Mouse (Mus musculus) lung, adult 2 months (tissue): ENCODE results near the gene Cetn3. TPM values are rescaled to one million over a fixed set of nuclear protein-coding genes. Genes with fewer than 3 reads are reported as not detected.

ENCODE experiments used
- DNase-seq: peaks from one replicate; pipeline ENCODE4 v3.0.0; 2022
- H3K4me1 ChIP-seq: fragments of 200-500 bp; 2 replicates; pipeline ENCODE4 v1.6.1; 2011; ENCODE audit warnings: low read length; ENCODE audit not compliant: control insufficient read depth, insufficient read depth
- H3K4me3 ChIP-seq: fragments of 200-500 bp; replicated peaks from 2 replicates; pipeline ENCODE3; 2011; ENCODE audit warnings: low read depth, mild to moderate bottlenecking, control low read depth, low read length; ENCODE audit errors: extremely low read depth
- CTCF ChIP-seq: fragments of 200-500 bp; IDR thresholded peaks from 2 replicates; pipeline ENCODE4 v1.5.1; 2011; ENCODE audit warnings: mild to moderate bottlenecking, low read length, control low read depth; ENCODE audit not compliant: insufficient read depth
- POLR2A ChIP-seq: fragments of 200-500 bp; IDR thresholded peaks from 2 replicates; pipeline ENCODE4 v1.6.1; 2011; ENCODE audit warnings: low read depth, mild to moderate bottlenecking, control low read depth, low read length, borderline replicate concordance; ENCODE audit errors: extremely low read depth
- WGBS: fragments of 180-500 bp; shearing (Covaris S2); methylation state at CpG from one replicate; pipeline ENCODE4 v1.1.7; 2018; 5-methylcytosine and 5-hydroxymethylcytosine counted together
- polyA plus RNA-seq: library from polyadenylated mRNA; depleted of rRNA; stranded (reverse); fragments of >200 nt; gene quantifications from 2 replicates; pipeline ENCODE4 v1.2.3, GENCODE M21; 2012

Cetn3 gene
- polyA plus RNA-seq, 1 experiment, result 8.8 TPM

GRCm38 (mm10) chr13:81761566-81762186 is 21.2 kb upstream of the Cetn3 start:
- Histone ChIP-seq H3K4me3 (no peak overlapping the region), H3K4me1 (peaks cover 2% of the 10 kb centered on the region; the same call in 1 of the 2 replicates)
- TF ChIP-seq POLR2A (no peak), CTCF (0 out of 2 replicates have a peak, but pooled peaks have one; percentile 28)
- DNase-seq, result no peak
- 30% methylated on average over 14 of the region's 14 CpGs for WGBS

DNA sequence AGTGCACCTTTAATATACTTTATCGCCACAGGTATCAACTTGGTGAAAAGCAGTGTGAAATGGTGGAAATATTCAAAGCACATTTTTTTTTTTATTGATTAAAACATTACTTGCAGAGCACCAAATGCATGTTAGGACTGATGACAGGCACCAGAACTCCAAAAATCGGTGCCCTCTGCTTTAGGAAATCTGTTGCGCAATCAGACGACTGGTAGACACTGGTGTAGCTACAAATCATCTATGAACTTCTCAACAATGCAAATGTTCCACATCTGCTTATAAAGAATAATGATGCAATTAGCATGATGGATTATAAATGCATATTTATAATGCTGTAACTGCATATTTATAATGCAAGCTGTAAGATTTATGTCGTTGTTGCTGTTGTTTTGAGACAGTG is 18.7 kb upstream of the Cetn3 start:
- WGBS, result 68% methylated on average over 5 of the region's 5 CpGs

DNA sequence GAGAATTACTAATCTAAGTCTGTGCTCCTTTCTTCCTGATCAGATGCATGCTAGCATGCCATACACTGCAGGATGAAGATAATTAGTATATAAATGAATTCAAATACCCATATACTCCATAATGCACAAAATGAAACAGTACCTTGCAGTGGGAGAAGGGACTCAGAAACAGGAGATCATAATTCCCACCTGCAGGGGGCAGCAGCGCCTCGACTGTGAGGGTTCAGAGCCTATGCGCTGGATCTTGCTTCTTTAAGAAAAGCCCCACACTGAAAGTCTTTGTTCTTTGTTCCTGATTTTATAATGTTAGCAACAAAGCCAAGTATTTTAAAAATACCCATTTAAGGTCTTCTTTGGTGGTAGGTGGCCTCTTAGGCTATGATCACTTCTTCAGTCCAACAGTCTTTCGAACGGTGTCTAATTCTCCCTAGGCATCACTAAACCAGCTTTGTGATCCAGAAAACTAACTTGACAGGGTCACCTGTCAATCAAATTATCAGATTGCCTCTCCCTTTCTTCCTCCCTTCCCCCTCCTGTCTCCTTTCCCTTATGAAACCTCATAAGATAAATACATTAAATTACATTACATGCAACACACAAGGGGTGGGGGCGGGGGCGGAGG is 15.7 kb upstream of the Cetn3 start:
- Histone ChIP-seq H3K4me3 (no peak overlapping the region), H3K4me1 (no peaks in the 10 kb centered on the region)
- WGBS, result 82% methylated on average over 7 of the region's 7 CpGs
- peak; percentile 64 for DNase-seq
- TF ChIP-seq POLR2A, result no peak
- TF ChIP-seq CTCF, result peak; percentile 82

More for the DNA sequence above, 18.7 kb upstream of the Cetn3 start:
- TF ChIP-seq POLR2A (no peak), CTCF (no peak)
- H3K4me3 ChIP-seq, result no peak overlapping the region
- no peaks in the 10 kb centered on the region for H3K4me1 ChIP-seq
- no peak for DNase-seq

- DNase-seq, result no peak
- no peaks in the 10 kb centered on the region for H3K4me1 ChIP-seq
- no peak overlapping the region for H3K4me3 ChIP-seq
- WGBS, result 76% methylated on average over 3 of the region's 3 CpGs
- TF ChIP-seq POLR2A (no peak), CTCF (no peak)
Measured at GRCm38 (mm10) chr13:81776217-81776616, 6.7 kb upstream of the Cetn3 start.

- DNase-seq, result no peak
- TF ChIP-seq POLR2A, result no peak
- TF ChIP-seq CTCF, result no peak
- Histone ChIP-seq H3K4me3 (peak overlapping the region; percentile 80), H3K4me1 (peaks cover 5% of the 10 kb centered on the region)
- 25% methylated on average over 9 of the region's 9 CpGs for WGBS
Measured at GRCm38 (mm10) chr13:81782475-81782874, 402 bp upstream of the Cetn3 start.

GRCm38 (mm10) chr13:81783405-81784342 is 797 bp downstream of the Cetn3 start:
- Histone ChIP-seq H3K4me1 (peaks cover 5% of the 10 kb centered on the region), H3K4me3 (peak overlapping the region; percentile 99)
- 1% methylated on average over 62 of the region's 62 CpGs for WGBS
- TF ChIP-seq POLR2A (peak; percentile 87), CTCF (no peak)
- DNase-seq, result peak; percentile 96

DNA sequence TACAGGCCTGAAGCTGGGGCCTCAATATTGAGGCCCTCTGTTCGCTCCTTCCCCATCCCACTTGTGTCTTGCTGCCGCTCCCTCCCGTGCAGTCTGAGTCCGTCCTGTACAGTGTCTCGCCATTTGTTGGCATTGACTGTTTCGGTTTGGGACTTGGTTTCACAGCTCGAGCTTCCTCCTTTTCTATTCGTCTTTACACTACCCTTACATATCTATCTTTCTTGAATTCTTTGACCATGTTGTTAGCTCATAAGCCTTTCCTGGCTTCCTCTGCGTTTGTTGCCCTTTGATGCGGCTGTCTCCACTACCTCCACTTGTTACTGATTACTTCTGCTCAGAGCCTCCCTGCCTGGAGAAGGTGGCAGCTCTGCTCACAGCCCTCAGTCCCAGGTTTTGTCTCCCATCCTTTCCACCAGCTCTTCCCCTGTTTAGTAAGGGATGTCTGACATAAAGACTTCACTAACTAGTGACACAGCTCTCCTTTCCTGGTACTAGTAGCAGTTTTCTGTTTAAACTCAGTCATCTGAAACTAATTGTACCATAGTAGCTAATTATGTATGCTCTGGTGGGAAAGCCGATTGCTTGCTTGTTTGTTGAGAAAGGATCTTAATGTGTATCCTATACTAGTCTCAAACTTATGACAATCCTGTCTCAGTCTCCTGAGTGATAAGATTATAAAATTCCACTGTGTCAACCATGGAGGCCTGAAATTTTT is 3.0 kb downstream of the Cetn3 start:
- TF ChIP-seq CTCF (no peak), POLR2A (no peak)
- Histone ChIP-seq H3K4me1 (peaks cover 5% of the 10 kb centered on the region), H3K4me3 (no peak overlapping the region)
- 81% methylated on average over 11 of the region's 11 CpGs for WGBS
- DNase-seq, result no peak

GRCm38 (mm10) chr13:81790160-81790559 is 7.3 kb downstream of the Cetn3 start:
- TF ChIP-seq POLR2A (no peak), CTCF (no peak)
- 94% methylated on average over 8 of the region's 8 CpGs for WGBS
- no peak overlapping the region for H3K4me3 ChIP-seq
- peaks cover 3% of the 10 kb centered on the region for H3K4me1 ChIP-seq
- no peak for DNase-seq

DNA sequence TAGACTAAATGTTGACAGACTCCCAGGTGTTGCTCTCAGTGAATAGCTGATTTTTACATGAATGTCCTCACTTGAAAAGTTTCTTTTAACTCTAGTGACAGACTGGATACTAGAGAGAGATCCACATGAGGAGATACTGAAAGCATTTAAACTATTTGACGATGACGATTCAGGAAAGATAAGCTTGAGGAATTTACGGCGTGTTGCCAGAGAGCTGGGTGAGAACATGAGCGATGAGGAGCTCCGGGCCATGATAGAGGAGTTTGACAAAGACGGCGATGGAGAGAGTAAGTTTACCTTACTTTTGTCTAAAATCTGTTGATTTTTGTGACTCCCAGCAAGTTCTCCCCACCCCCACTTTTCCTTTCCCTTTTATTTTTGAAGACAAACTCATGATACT is 9.0 kb downstream of the Cetn3 start:
- WGBS, result 32% methylated on average over 8 of the region's 8 CpGs
- Histone ChIP-seq H3K4me1 (peaks cover 3% of the 10 kb centered on the region), H3K4me3 (no peak overlapping the region)
- TF ChIP-seq CTCF, result no peak
- no peak for TF ChIP-seq POLR2A
- DNase-seq, result no peak
